Mouse (Mus musculus) left cerebral cortex, adult 9 months (tissue): ENCODE results near the gene P3h4.

ENCODE experiments used
- DNase-seq, 2 experiments: peaks; one replicate each; pipeline ENCODE4 v3.0.0; 2022; ENCODE audit warnings: low spot score in 2 of 2

The P3h4 gene

GRCm38 (mm10) chr11:100392958-100393357 is 21.7 kb downstream of the P3h4 start:
- no peak for DNase-seq

GRCm38 (mm10) chr11:100391884-100392345 is 22.7 kb downstream of the P3h4 start:
- DNase-seq = no peak

DNA sequence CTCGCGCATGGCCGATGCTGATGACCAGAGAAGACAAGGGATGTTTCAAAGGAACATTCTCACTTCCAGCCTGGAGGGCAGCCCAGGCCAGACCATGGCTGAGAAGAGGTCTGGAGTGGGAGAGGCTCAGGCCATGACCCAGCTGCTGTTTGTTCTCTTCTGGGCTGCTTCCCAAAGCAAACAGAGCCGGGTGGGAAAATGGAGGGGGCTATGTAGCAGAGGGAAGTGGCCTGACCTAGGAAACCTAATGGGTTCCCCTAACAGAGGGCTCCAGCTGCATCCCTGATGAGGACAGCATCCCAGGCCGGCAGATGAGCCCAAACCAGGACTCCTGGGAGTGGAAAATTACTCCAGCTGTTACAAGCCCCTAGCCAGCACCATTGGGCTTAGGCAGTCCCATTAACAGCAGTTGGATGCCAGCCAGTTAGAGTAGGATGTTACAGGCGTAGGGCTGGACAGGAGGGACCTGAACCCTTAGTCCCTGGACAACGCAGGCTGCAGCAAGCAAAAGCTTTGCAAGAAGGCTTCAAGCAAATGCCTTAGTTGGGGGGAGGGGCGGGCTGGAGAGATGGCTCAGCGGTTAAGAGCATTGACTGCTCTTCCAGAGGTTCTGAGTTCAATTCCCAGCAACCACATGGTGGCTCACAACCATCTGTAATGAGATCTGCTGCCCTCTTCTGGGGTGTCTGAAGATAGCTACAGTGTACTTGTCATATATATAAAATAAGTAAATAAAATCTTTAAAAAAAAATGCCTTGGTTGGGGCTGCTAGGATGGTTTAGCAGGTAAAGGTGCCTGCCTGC is 23.4 kb downstream of the P3h4 start:
- DNase-seq = no peak

- DNase-seq = no peak
Observed at GRCm38 (mm10) chr11:100389931-100390445, 24.6 kb downstream of the P3h4 start.

DNA sequence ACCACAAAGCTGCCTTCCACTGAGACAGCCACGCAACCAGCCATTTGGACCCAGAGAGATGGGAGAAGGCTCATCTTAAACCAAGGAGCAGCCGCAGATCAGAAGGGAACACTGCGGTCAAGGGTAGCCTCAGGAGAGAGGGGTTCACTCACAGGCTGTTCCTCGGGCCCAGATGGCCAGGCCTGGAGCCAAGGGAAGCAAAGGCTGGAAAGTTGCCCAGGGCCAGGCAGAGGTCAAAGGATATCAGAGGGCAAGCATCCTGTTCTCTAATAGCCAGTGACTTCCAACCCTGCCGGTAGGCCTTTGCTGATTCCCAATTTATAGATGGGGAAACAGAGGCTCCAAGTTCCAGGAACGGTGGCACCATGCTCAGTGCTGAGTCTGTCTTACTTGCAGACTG is 26.0 kb downstream of the P3h4 start:
- DNase-seq = no peak

- peak; percentile 38 to 69 for DNase-seq
Observed at GRCm38 (mm10) chr11:100387589-100388375, 26.9 kb downstream of the P3h4 start.

- no peak for DNase-seq
Observed at GRCm38 (mm10) chr11:100387111-100387510, 27.5 kb downstream of the P3h4 start.

DNA sequence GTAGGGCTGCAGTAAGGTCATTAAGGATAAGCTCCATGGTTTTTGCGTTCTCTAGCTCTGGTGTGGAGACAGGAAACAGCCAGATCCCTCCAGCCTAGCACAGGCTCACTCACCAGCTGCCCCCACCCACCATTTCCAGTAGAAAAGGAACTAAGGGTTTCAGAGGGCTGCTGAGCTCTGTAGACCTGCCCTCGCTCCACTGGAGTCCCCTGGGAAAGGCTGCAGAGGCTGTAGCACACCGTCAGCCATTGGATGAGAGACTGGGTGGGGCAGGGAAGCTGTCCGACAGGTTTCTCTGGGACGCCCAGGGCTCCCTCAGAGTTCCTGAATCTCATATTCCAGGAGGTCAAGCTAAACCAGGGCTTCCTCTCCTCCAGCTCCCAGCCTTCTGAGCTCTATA is 28.1 kb downstream of the P3h4 start:
- DNase-seq = no peak

GRCm38 (mm10) chr11:100385016-100385415 is 29.6 kb downstream of the P3h4 start:
- DNase-seq = no peak

- no peak for DNase-seq
Observed at GRCm38 (mm10) chr11:100382682-100383081, 32.0 kb downstream of the P3h4 start.

DNA sequence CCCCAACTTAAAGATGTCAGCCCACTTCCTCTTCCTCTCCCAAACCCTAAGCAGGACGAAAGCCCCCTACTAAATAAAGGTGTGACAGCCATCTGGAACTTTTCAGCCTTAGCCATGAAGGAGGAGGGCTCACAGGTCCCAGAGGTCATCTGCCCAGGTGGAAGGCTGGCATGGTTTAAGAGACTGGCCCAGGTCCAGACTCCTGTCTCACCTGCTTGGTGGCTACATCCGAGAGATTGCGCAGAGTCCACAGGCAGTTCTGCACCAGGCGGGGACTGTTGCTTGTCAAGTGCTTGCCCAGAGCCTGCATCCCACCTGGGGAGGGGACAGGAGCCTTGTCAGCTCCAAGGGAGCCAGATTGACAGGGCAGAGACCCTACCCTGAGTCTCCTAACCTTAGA is 35.3 kb downstream of the P3h4 start:
- DNase-seq = no peak

DNA sequence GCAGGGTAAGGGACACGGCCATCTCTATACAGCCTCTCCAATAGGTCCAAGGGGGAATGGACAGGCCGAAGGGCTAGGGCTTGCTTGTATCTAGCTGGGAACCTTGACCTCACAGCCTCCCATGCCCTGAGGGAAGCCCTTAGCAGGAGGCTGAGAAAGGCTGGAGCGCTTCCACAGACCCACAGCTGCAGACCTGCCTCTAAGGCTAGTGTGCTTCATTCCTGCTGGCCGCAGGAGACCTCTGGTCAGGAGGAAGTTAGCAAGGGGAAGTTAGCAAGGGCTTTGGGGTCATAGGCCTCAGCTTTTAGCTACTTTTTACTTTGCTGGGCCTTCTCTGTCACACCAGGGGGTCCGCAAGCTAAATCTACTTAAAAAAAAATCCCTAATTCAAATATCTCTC is 36.2 kb downstream of the P3h4 start:
- no peak for DNase-seq

DNA sequence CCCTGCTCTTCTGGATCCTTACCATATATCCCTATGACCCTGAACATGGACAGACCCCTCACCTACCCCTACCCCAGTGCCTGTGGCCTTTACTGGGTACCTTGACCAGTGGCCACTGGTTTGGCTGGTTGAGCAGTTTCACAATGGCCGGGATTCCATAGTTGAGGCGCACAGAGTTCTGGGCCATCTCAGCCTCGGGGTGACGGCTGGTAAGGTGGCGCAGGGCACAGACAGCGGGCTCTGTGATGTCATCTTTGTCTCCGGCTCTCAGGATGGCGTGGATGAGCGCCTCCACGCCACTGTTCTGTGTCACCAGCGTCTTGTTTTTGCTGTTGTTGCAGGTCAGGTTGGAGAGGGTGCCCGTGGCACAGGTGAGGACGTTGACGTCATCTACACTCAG is 36.6 kb downstream of the P3h4 start:
- no peak for DNase-seq

- no peak for DNase-seq
Observed at GRCm38 (mm10) chr11:100376746-100377389, 37.8 kb downstream of the P3h4 start.

GRCm38 (mm10) chr11:100376005-100376404 is 38.6 kb downstream of the P3h4 start:
- DNase-seq = no peak

- DNase-seq = no peak
Observed at GRCm38 (mm10) chr11:100375127-100375526, 39.5 kb downstream of the P3h4 start.

GRCm38 (mm10) chr11:100371981-100372558 is 42.6 kb downstream of the P3h4 start:
- DNase-seq = no peak

- DNase-seq = no peak
Observed at GRCm38 (mm10) chr11:100369822-100370221, 44.8 kb downstream of the P3h4 start.

- no peak for DNase-seq
Observed at GRCm38 (mm10) chr11:100369145-100369544, 45.5 kb downstream of the P3h4 start.

- peak in 1 of 2 experiments; percentile 64 for DNase-seq
Observed at GRCm38 (mm10) chr11:100362979-100363562, 51.6 kb downstream of the P3h4 start.

DNA sequence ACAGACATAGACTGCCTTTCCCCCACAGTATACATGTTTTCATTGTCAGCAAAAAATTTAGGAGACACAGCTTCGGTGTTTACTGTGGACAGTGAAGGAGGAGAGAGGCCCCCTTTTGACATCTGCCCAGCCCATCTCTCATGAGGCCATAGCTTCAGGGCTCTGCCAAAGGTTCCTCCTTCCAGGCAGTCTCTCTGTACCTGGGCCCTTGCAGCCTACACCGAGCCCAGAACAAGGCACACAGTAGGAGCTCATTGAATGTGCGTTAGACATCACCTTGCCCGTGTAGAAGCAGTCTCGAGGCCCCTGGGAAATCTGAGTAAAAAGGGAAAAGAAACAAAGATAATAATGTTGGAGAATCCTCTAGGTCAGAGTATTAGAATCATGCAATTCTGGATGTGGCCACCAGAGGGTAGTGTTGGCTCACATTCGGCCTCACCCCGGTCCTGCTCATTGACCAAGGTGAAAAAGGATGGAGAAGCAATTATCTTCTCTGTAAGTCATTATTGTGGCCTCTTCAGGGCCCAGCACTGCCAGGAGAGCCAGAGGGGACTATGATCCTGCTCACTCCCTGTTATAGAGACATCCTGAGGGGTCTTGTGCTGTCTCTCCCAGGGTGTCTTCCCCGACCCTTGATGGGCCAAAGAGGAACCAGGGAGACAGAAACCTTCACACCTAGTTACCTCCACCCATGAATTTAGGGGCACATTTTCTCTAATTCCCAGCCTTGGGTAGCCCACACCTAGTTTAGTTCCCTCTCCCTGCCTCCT is 52.2 kb downstream of the P3h4 start:
- peak in 1 of 2 experiments; percentile 82 for DNase-seq
